Mouse (Mus musculus) bone marrow, adult 2 months (tissue): ENCODE data around the gene Marf1.

Experiments used
- CTCF ChIP-seq: fragments of 200-500 bp; IDR thresholded peaks from 2 replicates; pipeline ENCODE4 v1.5.1; 2011; ENCODE audit warnings: low read length, control low read depth; ENCODE audit not compliant: control insufficient read depth, insufficient read depth
- POLR2A ChIP-seq: fragments of 200-500 bp; IDR thresholded peaks from 2 replicates; pipeline ENCODE4 v1.6.1; 2011; ENCODE audit warnings: low read depth, mild to moderate bottlenecking, control low read depth, low read length, borderline replicate concordance; ENCODE audit not compliant: control insufficient read depth

DNA sequence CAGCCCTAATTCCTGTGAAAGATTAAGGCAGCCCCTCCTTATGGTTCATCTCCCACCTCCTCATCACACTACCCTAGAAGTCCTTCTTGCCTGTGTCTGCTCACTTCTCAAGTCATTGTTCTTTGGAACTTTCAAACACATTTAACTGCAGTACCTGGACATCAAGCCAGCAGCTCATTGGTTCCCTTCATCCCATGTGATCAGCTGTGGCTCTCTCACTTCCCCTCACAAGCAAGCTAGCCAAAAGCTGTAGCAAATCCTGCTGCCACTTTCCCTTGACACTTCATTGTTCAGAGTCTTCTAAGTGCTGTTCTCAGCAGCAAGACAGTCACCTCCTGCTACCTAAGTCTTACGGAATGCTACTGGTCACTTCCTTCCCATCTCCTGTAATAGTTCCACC is 37.9 kb downstream of the Marf1 start:
- TF ChIP-seq CTCF (no peak), POLR2A (no peak)
